Mouse (Mus musculus) lung, postnatal 0 days (tissue): ENCODE measurements around the gene Otogl.

Source experiments
- CTCF ChIP-seq: IDR thresholded peaks from 2 replicates; pipeline ENCODE4 v1.5.1; 2016; ENCODE audit warnings: antibody characterized with exemption, mild to moderate bottlenecking
- EP300 ChIP-seq: IDR thresholded peaks from 2 replicates; pipeline ENCODE4 v1.6.1; 2016; ENCODE audit warnings: antibody characterized with exemption, mild to moderate bottlenecking, control low read depth

GRCm38 (mm10) chr10:107867414-107867813 lies 44.5 kb downstream of the Otogl start:
- TF ChIP-seq CTCF (no peak), EP300 (no peak)
